Mouse (Mus musculus) spleen, postnatal 10 days (tissue): ENCODE measurements around the gene Meis3.
A peak's percentile ranks its signal among the peaks of the same experiment; 100 is the strongest.

Experiments used
- DNase-seq, 2 experiments: peaks; one replicate each; pipeline ENCODE4 v3.0.0; 2021 to 2022; ENCODE audit warnings: low spot score in 2 of 2

The Meis3 gene

DNA sequence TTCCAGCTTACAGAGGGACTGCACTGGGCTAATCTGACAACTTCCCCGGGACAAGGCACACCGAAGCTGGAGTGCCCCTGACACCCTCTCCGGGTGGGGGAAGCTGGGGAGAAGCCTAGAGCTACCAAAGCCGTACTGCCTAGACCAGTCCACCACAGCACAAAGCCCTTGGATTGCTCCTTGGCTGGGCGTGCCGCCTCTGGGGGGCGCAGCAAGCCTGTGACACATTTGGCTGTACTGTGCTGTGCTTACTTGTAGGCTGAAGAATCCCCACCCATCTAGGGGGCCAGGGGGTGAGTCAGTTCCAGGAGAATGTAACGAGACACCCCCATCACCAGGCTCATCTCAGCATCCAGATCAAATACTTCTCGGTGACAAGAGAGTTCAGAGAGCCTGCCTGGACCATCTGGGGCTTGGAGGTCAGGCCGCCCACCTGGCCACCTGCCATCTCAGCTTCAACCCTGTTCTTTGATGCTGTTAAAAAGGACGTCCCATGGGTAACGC is 36.0 kb downstream of the Meis3 start:
- peak in 1 of 2 experiments; percentile 41 for DNase-seq

DNA sequence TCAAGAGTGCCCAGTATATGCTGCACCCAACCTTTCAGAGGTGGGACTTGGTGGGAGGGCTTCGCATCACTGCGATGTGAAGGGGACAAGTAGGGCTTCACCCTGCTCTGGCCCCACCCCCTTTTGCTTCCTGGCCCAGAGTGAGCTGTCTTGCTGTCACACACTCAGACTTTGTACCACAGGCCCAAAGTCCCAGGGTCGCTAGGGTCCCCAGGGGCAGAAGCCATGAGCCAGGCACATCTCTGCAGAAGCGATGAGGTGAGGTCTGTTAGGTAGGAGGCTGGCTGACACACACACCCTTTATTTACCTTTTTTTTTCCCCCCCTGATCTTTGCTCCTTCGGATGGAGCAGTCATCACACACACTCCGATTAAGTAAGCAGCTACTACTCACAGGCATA is 38.3 kb downstream of the Meis3 start:
- no peak for DNase-seq

DNA sequence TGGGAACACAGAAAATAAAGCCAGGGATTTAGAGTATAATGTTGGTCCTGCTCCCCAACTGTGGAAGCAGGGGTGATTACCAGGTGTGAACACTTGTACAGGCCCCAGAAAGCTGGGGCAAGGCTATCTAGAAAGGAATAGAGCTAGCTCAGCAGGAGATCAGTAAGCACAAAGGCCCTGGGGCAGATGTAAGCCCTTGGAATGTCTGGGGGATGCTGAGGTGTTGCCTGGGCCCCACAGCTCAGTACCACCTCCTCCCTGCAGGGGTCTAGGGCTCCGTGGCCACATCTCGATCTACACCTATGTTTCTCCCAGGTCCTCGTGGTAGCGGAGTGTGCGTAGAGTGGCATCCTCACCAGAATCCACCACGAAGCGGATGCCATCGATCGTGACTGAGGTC is 39.1 kb downstream of the Meis3 start:
- DNase-seq = no peak

- DNase-seq = peak; percentile 91 to 97
Observed at GRCm38 (mm10) chr7:16221582-16222272, 46.8 kb downstream of the Meis3 start, which contains the start of gene Dhx34. Gene Dhx34 (minus strand): TSS chr7:16222037.

DNA sequence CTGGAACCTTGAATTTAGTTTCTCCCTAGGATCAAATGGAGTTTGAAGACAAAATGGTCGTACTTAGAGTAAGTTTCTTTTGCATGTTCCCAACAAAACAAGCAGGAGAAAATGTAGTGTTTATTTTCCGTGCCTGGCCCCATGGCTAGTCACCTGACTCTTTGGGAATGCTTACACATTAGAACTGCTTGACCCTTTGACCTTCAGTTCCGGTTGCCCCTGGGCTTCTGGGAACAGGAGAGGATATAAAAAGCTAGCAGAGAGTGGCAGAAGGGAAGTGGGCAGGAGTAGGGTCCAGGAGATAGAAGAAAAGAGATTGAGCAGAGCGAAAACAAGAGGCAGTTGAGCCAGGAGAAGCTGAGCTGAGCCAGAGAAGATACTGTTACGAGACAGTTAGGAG is 55.0 kb downstream of the Meis3 start:
- no peak for DNase-seq
